Mouse (Mus musculus): ENCODE data around the gene Fbln7.

Gene Fbln7

GRCm38 (mm10) chr2:128872256-128872655 lies 9.5 kb downstream of the Fbln7 start:
- DNase-seq (ENCODE audit: low spot score), result no peak

GRCm38 (mm10) chr2:128875526-128875925 lies 12.7 kb downstream of the Fbln7 start:
- no peak for DNase-seq (ENCODE audit: low spot score)

DNA sequence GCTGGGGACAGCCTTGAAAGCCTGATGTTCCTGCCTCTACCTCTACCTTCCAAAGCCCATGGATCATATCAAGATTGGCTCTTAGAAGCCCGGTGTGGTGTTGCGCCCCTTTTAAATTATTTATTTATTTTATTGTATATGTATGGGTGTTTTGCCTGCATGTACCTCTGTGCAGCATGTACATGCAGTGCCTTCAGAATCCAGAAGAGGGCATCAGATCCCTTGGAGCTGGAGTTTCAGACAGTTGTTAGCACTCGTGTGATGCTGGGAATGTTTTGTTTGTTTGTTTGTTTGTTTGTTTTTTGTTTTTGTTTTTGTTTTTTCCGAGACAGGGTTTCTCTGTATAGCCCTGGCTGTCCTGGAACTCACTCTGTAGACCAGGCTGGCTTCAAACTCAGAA lies 18.5 kb downstream of the Fbln7 start:
- DNase-seq (ENCODE audit: low spot score), result no peak

DNA sequence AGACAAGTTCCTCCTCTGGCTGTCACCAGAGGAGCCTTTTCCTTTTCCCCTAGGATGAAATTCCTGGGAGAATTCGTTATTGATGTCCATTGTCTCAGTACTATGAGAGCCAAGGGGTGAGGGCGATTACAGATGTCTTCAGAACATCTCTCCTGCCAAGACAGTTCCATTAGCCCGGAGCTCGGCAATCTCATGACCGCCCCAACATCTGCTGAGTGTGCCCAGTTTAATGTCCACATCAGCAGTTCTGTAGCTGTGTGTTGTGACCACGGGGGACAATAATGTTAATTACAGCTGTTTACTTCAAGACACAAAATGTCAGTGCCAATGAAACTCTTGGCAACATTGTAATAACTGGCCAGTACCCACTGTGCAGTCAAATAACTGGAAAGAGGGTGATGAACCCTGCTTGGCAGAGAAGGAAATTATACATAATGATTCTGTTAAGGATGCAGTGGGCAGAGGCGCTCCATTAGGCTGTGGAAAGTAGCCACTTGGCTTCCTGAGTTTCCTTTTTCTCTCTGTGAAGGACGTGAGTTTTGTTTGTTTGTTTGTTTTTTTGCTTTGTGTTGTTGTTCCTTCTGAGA lies 22.5 kb downstream of the Fbln7 start:
- no peak for DNase-seq (ENCODE audit: low spot score)

GRCm38 (mm10) chr2:128887866-128888550 lies 25.2 kb downstream of the Fbln7 start:
- DNase-seq (ENCODE audit: low spot score), result no peak

DNA sequence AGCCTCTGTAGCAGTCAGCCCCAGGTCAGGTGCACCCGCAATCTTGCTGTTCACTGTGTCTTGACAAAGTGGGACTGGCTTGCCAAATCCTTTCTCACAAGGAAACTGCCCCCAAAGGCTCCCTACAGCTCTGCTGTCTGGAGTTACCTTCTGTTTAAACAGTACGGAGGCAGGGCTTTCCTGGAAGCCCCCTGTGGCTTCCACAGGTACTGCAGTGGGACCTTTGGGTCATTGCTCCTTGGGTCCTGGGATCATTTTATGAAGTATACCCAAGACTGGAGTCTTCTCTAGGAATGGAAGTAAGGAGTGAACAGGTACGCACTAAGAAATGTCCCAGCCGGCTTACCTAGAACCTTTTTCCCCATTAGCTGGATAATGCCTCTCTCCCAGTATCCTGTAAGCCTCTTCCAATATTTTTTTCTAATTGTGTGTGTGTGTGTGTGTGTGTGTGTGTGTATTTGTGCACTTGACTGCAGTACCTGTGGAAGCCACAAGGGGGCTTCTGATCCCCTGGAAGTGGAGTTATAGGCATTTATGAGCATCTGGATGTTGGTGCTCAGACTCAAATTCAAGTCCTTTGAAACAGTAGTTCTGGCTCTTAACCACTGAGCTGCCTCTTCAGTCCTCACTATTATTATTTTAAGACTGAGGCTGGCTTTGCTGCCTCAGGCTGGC lies 28.0 kb downstream of the Fbln7 start:
- DNase-seq (ENCODE audit: low spot score), result no peak

- no peak for DNase-seq (ENCODE audit: low spot score)
Observed at GRCm38 (mm10) chr2:128892180-128892721, 29.5 kb downstream of the Fbln7 start.

DNA sequence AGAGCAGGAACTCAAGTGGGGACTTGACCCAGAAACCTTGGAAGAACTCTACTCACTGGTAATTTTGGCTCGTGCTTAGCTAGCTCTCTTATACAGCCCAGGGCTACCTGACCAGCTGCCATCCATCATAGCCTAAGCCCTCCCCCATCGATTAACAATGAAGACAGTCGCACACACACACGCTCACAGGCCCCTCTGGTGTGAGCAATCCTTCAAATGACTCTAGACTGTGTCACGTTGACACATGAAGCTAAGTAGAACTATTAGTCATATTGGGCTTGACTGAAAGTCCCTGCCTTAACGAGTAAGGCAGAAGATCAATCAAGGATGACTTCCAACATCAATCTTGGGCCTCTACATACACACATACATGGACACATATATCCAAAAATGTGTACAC lies 40.1 kb downstream of the Fbln7 start:
- DNase-seq (ENCODE audit: low spot score), result no peak

DNA sequence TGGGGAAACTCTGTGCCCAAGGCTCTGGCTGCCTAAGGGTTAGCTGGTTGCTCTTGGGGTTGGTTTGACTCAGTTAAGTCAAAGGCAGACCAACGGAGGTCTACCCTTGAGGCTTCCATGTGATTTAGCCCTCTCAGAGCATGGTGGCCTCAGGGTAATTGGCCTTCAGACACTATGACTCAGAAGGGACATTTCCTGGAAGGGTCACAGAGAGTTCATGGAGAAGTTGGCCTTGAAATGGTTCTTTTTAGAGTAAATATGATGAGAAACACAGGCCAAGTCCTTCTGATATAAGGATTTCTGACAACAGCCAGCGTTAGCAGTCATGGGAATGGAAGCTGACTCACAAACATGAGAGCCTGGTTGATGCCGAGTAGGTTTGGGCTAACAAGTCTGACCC lies 40.9 kb downstream of the Fbln7 start:
- no peak for DNase-seq (ENCODE audit: low spot score)

- no peak for DNase-seq (ENCODE audit: low spot score)
Observed at GRCm38 (mm10) chr2:128914978-128915377, 52.2 kb downstream of the Fbln7 start.

GRCm38 (mm10) chr2:128916528-128916927 lies 53.7 kb downstream of the Fbln7 start:
- DNase-seq (ENCODE audit: low spot score), result no peak

DNA sequence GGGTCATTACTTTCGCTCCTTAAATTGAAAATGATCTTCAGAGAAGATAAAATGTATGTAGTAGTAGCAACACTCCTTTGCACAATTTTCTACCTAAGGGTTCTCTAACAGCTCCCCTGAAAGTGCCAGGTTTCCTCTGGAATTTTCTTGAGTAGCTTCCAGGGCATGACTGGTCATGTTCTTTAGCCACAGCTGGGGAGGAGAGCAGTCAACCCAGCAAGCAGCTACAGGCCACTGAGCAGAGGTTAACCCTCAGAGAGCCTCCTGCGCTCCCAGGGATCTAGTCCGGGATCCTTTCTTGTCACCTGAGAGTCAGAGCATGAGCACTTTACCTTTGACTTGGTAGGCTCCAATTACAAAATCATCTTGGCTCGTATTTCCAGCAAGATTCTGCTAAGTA lies 62.0 kb downstream of the Fbln7 start:
- DNase-seq (ENCODE audit: low spot score), result no peak

DNA sequence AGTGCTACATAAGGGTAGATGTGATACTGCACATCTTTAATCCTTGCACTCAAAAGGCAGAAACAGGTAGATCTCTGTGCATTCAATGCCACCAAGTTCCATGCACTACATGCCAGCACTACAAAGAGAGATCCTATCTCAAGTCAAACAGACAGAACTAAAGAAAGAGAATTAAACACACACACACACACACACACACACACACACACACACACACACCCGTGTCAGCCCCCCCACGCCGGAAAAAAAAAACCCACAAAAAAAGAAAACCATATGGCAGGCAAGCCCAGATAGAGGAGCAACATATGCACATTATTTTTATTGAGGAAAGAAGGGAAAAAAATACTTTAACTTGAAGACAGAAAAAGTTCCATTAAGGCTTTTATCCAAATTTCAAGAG lies 65.7 kb downstream of the Fbln7 start:
- no peak for DNase-seq (ENCODE audit: low spot score)

DNA sequence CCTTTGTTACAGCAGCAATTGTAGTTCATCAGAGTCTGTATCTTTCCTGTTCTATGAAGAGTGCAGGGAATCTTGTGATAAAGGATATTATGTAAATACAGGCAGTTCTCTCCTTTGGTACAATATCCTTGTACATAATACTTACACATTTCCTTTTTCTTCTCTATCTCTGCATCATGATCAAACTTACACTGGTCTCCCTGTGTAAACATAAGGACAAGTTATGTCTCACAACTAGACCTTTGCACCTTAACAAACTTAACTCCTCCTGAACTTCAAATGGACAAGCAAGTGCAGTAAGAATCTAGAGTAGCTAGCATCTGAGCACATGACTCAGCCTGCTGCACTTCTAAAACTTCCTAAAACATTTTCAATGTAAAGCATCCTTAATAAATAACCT lies 67.9 kb downstream of the Fbln7 start:
- DNase-seq (ENCODE audit: low spot score), result no peak

GRCm38 (mm10) chr2:128936256-128936655 lies 73.5 kb downstream of the Fbln7 start:
- no peak for DNase-seq (ENCODE audit: low spot score)

GRCm38 (mm10) chr2:128943538-128944528 lies 81.1 kb downstream of the Fbln7 start, which contains the start of gene Zc3h8:
Gene Zc3h8 (minus strand): TSS chr2:128944077.
- peak; percentile 97 for DNase-seq (ENCODE audit: low spot score)
